Mouse (Mus musculus): ENCODE results near the gene Zkscan7. TPM values are rescaled to one million over a fixed set of nuclear protein-coding genes. Genes with fewer than 3 reads are reported as not detected.
"Not testable (repeated sequence)": the region's sequence is repeated elsewhere in the genome, so short reads cannot be mapped to it uniquely, and the experiment has no call there.

The Zkscan7 gene
- 1 to 10 TPM; 3.6 TPM for total RNA-seq (2021)
- long read RNA-seq, experiment 1, partial matches to known transcripts = 0 of 4 reads
- long read RNA-seq, experiment 1, other reads (novel, unspliced or antisense) = 4 of 4 reads
- long read RNA-seq, experiment 2, partial matches to known transcripts = 0 of 2 reads
- long read RNA-seq, experiment 2, other reads (novel, unspliced or antisense) = 2 of 2 reads

DNA sequence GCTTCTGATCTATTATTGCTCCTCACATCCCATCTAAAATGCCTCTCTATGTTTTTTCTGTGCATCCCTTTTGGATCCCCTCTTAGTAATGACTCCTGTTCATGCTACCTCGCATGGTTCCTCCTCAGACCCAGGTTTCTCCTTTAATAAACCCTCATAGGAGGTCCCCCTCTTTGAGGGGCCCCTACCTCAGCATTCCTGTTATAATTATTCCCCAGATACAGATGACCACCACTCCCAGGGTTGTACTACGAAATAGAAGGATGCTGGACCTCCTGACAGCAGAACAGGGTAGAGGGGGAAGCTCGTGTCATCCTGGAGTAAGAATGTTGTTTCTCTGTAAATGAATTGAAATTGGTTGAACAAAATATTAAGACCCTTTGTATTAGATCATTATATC is at the start of gene Zkscan7:
TSS of gene Zkscan7 (plus strand) at position 301 of the 400 bp plus-strand sequence.
- DNase-seq = no peak
- intact Hi-C loops (cut with DNase I; ENCODE audit: low total_unique reads) = no loop called here

DNA sequence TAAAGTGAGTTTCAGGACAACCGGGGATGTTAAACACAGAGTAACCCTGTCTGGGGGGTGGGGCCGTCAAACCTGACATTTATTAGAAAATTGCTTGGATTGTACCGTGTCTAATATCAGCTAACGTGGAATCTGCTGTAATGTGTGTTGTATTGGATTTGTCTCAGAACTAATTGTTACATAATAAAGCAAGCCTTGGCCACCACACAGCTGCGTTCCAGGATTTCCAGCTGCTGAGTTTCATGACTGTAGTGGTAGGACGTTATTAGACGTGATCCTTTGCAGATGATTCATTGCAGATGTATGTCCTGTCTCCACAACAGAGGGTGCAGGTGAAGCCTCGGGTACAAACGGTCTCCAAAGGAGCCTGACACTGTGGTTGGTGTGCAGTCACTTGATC is 49.4 kb upstream of the Zkscan7 start:
- intact Hi-C loops (cut with DNase I; ENCODE audit: low total_unique reads) = no loop called here
- no peak for DNase-seq

DNA sequence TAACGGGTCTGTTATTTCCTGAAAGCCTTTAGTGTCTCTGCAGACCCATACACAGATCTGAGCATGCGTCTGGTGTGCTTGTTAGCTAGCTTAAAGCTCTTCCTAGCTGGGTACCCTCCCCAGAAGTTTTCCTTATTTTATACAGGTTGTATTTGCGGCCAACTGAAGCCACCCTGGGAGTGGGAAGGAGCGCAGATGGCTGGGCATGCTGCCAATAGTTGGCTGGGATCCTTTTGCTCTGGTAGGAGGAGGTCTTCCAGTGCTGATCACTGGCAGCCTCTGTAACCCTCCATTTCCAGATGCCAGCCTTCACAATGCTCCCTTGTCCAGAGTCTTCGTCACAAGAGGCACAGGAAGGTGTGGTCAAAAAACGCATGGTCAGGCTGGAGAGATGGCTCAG is 48.7 kb upstream of the Zkscan7 start:
- intact Hi-C loops (cut with DNase I; ENCODE audit: low total_unique reads) = no loop called here
- DNase-seq = peak; percentile 38

DNA sequence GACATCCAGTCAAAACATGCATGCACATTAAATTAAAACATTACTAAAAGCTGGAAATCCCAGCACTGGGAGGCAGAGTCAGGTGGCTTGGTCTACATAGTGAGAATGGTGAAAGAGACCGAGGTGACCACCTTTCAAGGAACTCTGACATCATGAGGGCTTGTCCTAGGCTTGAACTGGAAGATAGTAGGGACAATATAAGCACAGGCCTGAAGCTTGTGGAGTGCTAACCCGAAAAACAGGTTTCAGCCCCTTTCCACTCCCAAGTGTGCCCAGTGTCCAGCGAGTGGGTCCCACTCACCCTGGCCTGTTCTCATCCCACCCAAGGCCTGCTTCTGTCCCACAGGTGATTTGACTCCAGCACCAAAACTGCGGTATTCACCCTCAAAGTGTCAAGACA is 48.3 kb upstream of the Zkscan7 start:
- intact Hi-C loops (cut with DNase I; ENCODE audit: low total_unique reads) = no loop called here
- no peak for DNase-seq

DNA sequence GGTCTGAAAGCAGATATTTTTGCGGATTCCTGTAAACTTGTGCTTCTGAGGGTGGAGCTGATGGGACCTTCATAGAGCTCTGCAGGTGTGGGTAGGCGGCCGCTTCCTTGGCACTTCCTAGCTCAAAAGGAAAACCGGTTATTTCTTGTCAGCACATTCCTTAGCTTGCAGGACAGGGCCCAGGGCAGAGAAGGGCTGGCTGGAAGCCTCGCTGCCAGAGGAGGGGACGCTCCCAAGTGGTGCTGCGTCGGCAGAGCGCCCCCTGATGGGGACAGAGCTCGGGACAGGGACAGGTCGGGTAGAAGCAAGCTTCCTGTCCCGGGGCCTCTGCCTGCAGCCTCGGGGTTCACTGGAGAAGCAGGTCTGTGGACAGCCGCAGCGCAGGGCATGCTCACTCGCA is 47.8 kb upstream of the Zkscan7 start:
- intact Hi-C loops (cut with DNase I; ENCODE audit: low total_unique reads) = no loop called here
- peak; percentile 34 for DNase-seq

DNA sequence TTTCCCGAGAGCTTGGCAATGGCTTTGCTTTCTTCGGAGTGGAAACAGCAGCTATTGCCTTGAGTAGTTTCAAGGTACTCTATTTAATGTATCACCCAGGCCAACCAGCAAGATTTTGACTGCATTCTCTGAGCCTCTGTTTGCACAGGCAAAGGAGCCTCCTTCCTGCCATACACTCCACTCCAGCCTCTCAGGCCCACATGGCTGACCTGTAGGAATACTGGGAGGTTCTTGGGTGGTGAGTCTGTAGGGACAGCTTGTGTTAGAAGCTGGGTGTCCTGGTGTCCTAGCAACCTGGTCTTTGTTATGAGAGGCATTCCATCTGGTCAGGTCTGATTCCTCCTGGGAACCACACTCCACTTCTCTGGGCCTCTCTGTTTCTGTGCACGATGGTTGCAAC is 41.7 kb upstream of the Zkscan7 start, which contains the start of gene Gm35549:
TSS of gene Gm35549 (minus strand) at position 276 of the 400 bp plus-strand sequence.
- intact Hi-C loops (cut with DNase I; ENCODE audit: low total_unique reads) = no loop called here
- no peak for DNase-seq

DNA sequence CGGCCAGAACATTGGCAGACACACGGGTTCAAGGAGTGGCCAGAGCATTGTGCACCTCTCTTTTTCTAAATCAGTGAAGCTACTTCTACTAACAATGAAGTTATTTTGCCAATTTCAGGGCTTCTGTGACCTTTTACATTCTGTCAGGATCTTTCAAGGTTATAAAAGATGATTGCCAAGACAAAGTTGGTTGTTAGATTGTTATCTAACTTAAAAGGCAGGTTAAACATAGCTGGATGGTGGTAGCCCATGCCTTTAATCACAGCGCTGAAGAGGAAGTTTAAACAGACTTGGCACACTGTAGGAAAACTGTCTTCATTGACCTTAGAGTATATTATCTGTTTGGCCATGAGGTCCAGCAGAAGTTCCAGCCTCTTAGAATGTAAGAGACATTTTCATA is 39.9 kb upstream of the Zkscan7 start:
- DNase-seq = no peak
- intact Hi-C loops (cut with DNase I; ENCODE audit: low total_unique reads) = no loop called here

DNA sequence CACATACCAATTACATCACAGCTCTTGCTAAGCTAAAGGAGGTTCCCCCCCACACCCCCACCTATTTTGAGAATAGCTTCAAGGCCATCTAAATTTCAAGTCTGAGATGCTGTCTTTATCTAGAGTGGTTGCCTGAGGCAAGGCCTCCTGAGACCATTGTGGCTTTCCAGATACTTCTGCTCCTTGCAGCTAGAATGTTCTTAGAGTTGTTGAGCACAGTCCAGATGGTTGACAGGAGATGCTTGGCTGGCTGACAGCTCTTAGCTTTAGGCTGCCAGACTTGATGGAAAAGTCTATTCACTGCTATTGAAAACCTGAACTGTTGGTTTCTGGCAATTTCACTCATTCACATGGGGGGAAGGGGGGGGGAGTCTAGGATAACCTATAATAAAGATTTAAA is 39.3 kb upstream of the Zkscan7 start:
- peak; percentile 7 for DNase-seq
- intact Hi-C loops (cut with DNase I; ENCODE audit: low total_unique reads) = no loop called here

DNA sequence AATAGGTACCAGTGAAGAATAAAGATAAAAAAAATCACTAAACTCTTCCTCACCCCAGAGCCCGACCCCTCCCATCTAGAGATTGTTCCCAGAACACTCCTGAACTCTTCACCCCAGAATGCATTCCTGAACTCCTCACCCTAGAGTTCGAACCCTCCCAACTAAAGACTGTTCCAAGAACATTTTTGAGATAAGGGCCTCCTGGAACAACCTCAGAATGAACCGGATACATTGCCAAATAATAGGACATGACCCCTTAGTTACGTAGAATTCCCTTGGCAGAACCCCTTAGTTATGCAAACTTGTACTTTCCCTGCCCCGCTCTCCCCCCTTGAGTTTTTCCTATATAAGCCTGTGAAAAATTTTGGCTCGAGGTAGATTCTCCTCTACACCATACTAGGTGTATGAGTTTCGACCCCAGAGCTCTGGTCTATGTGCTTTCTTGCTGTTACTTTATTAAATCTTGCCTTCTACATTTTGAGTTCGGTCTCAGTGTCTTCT is 37.6 kb upstream of the Zkscan7 start:
- intact Hi-C loops (cut with DNase I; ENCODE audit: low total_unique reads); DNase-seq: not testable (repeated sequence)

DNA sequence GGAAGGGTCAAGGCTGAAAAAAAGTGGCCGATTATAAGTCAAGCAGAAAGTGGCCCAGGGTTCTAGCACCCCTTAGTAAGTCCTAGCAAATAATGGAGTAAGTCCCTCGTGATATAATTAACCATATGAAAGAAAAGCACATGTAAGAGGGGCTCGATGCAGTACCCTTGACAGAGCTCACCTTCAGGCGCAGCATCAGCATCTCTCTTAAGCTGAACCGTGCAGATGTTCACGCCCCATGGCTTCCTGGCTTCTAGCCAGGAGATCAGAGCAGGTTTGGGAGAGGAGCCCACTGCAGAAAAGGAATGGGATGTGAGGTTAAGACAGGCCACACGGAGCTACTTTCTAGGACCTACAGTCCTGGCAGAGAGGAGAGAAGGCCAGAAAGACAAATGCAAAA is 31.0 kb upstream of the Zkscan7 start:
- intact Hi-C loops (cut with DNase I; ENCODE audit: low total_unique reads) = no loop called here
- no peak for DNase-seq

DNA sequence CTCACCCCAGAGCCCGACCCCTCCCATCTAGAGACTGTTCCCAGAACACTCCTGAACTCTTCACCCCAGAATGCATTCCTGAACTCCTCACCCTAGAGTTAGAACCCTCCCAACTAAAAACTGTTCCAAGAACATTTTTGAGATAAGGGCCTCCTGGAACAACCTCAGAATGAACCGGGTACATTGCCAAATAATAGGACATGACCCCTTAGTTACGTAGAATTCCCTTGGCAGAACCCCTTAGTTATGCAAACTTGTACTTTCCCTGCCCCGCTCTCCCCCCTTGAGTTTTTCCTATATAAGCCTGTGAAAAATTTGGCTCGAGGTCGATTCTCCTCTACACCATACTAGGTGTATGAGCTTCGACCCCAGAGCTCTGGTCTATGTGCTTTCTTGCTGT is 30.3 kb upstream of the Zkscan7 start:
- intact Hi-C loops (cut with DNase I; ENCODE audit: low total_unique reads) = not testable (repeated sequence)

DNA sequence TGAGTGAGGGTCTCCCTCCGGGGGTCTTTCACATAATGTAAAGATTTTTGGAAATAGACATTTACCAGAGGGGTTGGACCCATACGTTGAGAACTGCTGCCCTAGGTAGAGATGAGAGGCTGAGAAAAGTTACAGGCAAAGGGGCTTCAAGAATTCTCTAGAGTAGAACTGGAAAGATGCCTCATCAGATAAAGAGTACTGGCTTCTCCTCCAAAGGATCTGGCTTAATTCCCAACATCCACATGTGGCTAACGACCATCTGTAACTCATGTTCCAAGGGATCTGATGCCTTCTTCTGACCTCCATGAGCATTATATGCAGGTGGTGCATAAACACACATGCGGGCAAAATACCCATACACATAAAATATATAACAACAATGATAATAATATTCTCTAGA is 29.9 kb upstream of the Zkscan7 start:
- intact Hi-C loops (cut with DNase I; ENCODE audit: low total_unique reads) = no loop called here

More for the DNA sequence above, 30.3 kb upstream of the Zkscan7 start:
- not testable (repeated sequence) for DNase-seq

DNA sequence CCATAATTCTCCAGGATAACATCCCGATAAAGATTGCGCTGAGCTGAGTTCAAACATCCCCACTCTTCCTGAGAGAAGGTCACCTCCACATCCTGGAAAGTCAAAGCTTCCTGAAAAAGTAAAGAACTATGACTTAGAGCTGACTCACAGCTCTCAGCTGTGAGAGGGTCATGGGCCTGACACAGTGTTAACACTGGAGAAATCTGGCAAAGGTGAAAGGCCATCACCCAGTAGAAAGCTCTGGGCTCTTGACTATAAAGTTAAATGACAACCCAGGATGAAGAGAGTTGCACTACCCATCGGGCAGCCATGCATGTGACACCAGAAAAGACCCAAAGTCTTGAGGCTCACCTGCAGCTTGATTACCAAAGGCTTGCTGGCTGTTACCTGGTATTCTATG is 28.8 kb upstream of the Zkscan7 start:
- DNase-seq = no peak
- intact Hi-C loops (cut with DNase I; ENCODE audit: low total_unique reads) = no loop called here

More for the DNA sequence above, 29.9 kb upstream of the Zkscan7 start:
- no peak for DNase-seq

DNA sequence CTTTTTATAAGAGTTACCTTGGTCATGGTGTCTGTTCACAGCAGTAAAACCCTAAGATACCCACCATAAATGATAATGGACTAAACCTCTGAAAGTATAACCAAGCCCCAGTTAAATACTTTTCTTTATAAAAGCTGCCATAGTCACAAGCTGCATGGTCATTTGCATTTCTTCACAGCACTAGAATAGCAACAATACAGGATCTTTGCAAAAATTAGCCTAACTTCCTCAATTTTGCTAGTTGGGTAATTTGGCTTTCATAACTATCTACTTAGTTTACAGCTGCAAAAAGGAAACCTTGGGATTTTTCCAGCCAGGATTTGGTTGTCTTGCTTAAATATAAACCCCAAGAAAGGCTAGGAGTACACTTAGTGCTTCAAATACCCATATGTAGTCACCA is 24.7 kb upstream of the Zkscan7 start:
- no peak for DNase-seq
- intact Hi-C loops (cut with DNase I; ENCODE audit: low total_unique reads) = no loop called here

DNA sequence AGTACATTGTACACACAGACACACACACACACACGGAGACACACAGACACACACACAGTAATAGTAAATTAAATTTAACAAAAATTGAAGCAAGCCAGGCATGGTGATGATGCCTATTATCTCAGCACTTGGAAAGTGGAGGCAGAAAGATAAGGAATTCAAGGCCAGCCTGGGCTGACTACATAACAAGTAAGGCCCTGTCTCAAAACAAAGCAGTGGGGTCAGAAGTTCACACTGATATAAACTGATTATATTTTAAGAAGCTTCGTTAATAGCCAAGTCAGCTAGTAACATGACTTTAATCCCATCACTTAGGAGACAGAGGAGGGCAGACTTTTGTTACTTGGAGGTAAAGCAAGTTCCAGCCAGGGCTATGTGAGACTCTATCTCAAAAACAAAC is 21.8 kb upstream of the Zkscan7 start:
- intact Hi-C loops (cut with DNase I; ENCODE audit: low total_unique reads) = no loop called here

DNA sequence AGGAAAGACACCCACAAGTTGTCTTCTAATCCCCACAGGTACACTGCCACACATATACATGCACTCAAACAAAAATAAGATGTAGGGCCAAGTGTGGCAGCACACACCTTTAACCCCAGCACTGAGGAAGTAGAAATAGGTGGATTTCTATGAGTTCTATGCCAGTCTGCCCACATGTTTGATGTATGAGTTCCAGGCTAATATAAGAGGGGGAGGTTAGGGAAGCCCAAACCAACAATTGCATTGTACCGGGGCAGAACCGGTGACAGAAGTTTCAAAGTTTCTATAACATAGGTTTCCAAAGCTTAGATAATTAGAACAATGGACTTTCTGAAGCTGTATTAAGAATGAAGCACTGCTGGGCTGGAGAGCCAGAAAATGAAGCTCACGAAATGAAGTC is 20.6 kb upstream of the Zkscan7 start:
- intact Hi-C loops (cut with DNase I; ENCODE audit: low total_unique reads) = no loop called here
- DNase-seq = no peak

More for the DNA sequence above, 21.8 kb upstream of the Zkscan7 start:
- no peak for DNase-seq

DNA sequence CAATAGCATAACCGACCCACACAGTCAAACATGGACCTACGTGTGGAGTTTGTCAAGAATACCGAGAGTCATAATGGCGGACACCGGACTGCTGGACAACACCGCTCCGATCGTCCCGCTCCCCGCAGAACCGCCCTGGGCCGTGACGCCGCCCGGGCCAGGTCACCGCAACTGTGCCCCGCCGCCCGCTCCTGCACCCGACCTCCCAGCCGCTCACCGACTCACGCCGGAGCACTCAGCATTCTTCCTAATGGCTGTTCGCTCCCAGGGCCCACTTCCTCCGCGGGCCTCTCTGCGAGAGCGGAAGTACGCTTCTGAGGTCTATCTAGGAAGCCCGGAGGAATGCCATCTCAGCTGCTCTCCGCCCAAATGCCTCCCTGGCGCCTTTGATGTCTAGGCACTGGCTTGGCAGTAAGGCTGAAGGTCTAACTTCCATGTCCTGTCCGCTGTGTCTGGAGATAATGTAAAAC is 19.8 kb upstream of the Zkscan7 start, which contains the start of gene Zfp445:
TSS of gene Zfp445 (minus strand) at position 310 of the 470 bp plus-strand sequence.
- peak; percentile 78 for DNase-seq
- intact Hi-C loops (cut with DNase I; ENCODE audit: low total_unique reads) = no loop called here

DNA sequence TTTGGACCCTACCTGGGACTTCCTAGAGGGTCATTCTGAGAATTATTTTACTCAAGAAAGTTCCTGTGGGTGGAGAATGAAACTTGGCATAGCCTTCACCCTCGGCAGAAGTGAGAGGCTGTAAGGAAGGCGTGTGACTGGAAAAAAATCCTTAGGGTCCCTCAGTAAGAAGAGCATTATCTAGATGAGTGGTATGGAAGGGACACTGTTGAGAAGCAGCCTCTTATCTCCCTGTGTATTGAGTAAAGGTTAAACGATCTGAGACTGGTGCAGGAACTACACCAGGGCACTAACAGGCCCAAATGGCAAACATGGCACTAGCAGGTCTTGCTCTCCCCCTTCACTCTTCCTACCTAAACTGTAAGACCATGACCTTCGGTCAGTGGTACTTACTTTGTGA is 19.3 kb upstream of the Zkscan7 start:
- intact Hi-C loops (cut with DNase I; ENCODE audit: low total_unique reads) = no loop called here
- DNase-seq = no peak

DNA sequence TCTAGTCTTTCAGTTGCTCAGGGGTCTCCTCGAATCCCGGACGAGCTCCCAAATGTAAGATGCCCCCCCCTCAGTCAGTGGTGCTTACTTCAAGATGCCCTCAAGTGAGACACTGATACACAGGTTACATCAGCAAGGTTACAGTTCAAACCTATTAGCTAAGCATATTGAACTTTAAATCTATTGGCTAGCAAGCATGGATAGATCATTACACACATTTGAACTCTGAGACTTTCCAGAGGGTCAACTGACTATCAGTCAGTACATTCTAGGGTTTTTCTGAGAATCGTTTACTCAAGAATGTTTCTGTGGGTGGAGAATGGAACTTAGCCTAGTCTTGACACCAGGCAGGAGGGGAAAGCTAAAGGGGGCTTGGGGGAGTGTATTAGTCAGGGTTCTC is 12.9 kb upstream of the Zkscan7 start:
- no peak for DNase-seq
- intact Hi-C loops (cut with DNase I; ENCODE audit: low total_unique reads) = no loop called here

DNA sequence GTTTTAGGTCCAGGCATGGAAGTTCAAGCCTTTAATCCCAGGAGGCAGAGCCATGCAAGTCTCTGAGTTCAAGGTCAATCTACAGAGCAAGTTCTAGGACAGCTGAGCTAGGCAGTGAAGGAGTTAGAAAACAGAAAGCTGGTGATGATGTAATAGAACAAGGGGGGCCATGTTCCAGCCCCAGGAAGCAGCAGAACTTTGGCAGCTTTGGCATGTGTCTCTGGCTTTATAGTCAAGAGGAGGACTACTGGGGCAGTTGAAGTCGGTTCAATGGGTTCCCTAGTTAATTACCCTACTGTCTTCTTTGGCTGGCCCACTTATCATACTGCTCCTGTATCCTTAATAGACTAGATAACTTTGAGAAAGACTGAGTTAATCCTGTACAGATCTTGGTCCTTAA is 10.8 kb upstream of the Zkscan7 start:
- intact Hi-C loops (cut with DNase I; ENCODE audit: low total_unique reads) = no loop called here
- DNase-seq = no peak

DNA sequence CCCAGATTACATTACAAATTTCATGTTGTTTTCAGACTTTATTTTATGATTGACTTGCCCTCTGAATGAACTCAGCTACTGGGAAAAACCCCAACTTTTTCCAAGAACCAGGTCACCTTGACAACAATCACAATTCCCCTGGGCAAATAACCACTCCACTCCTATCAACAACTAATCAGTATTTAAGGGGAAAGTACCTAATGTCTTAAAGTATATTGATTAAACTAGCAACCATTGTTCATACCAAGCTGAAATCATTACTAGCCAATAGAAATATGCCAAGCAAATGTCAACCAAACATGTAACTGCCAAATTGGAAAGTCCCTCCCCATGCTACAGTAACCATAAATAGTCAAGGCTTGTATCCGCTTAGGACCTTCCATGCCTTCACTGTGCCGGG is 10.3 kb upstream of the Zkscan7 start:
- no peak for DNase-seq
- intact Hi-C loops (cut with DNase I; ENCODE audit: low total_unique reads) = no loop called here
